Mouse (Mus musculus) lung, adult 18-20 months (tissue): ENCODE results near the gene Sp4.

ENCODE experiments used
- DNase-seq, 2 experiments: peaks; one replicate each; pipeline ENCODE4 v3.0.0; 2022; ENCODE audit warnings: mixed read lengths in 2 of 2

Sp4 gene

GRCm38 (mm10) chr12:118264905-118265304 lies 36.3 kb downstream of the Sp4 start:
- no peak for DNase-seq

DNA sequence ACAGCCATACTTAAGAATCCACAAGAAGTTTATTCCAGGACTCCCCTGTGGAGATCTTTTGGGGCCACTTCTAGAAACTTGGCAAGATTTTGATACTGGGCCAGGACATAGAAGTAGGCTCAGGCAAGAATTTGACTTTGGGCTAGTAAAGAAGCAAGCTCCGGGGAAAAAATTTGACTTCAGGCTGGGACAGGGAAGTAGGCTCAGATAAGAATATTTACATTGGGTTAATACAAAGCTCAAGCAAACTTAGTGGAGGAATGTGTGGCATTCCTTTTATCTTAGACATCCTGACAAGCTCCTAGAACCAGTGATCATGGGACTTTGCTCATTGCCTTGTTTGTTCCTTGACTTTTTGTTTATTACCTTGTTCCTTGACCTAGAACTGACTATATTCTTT lies 37.4 kb downstream of the Sp4 start:
- DNase-seq = no peak

- DNase-seq = no peak
Measured at GRCm38 (mm10) chr12:118255292-118255782, 45.9 kb downstream of the Sp4 start.

- DNase-seq = no peak
Measured at GRCm38 (mm10) chr12:118221182-118221581, 80.1 kb downstream of the Sp4 start.

- no peak for DNase-seq
Measured at GRCm38 (mm10) chr12:118220062-118220461, 81.2 kb downstream of the Sp4 start.

DNA sequence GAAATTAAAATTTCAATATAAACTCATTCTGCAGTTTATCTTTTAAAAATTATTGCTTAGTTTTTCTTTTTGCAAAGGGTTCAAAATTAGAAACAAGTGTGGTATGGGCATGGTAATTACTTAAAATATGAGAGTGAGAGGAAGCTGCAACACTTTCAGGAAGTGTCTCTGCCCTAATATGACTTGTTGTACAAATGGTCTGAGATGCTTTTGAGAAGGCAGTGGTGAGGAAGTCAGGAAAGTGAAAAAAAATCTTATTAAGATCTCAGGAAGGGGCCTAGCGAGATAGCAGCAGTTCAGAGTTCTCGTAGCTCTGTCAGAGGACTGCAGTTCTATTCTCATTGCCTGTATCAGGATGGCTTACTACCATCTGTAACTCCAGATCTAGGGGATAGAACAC lies 89.1 kb downstream of the Sp4 start:
- no peak for DNase-seq

GRCm38 (mm10) chr12:118198386-118199093 lies 102.7 kb downstream of the Sp4 start, which contains the start of gene Dnah11:
Gene Dnah11 (minus strand): TSS chr12:118199043.
- DNase-seq = peak; percentile 79 to 83

GRCm38 (mm10) chr12:118196583-118196982 lies 104.7 kb downstream of the Sp4 start:
- no peak for DNase-seq

GRCm38 (mm10) chr12:118189535-118189934 lies 111.7 kb downstream of the Sp4 start:
- no peak for DNase-seq

DNA sequence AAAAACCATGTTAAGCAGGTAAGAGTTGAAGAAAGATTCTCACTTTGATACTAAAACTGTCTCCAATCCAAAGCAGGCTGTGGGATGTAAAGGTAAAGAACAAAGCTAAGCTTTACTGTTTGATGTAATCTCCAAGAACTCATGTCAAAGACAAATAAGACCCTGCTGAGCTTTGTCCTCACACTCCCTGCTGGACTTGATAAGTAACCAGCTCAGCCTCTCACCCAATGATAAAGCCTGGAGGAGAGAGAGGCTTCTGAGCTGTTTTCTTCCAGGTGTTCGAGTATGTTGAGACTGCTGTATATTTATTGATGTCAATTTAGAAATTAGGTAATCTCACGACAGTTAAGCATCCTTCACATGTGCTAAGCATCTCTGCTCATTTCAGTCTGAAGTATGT lies 113.6 kb downstream of the Sp4 start:
- no peak for DNase-seq

DNA sequence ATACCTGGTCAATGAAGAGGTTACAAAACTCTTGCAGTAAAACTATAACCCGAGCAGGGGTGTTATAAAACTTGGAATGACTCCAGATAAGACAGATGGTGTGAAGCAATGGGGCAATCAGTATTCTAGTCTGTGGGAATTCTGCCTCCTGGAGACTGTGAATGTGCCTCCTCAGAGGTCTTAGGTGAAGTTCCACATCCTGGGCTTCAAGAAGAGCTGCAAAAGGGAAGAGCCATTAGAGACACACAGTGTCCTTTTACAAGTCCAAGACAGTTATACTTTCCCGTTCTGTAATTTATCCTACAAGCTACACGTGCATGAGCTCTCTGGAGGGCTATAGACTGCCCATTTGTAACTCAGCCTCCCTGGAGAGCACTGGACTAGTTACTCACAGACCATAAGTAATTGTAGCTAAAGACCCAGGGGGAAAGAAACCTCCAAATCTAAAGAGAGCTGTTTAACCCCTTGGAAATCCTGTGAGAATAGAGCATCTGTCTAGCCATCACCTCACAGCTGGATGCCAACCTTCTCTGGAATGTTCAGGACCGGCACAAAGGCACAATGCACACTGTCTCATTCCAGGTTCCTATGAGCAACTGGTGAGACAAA lies 114.3 kb downstream of the Sp4 start:
- DNase-seq = no peak

DNA sequence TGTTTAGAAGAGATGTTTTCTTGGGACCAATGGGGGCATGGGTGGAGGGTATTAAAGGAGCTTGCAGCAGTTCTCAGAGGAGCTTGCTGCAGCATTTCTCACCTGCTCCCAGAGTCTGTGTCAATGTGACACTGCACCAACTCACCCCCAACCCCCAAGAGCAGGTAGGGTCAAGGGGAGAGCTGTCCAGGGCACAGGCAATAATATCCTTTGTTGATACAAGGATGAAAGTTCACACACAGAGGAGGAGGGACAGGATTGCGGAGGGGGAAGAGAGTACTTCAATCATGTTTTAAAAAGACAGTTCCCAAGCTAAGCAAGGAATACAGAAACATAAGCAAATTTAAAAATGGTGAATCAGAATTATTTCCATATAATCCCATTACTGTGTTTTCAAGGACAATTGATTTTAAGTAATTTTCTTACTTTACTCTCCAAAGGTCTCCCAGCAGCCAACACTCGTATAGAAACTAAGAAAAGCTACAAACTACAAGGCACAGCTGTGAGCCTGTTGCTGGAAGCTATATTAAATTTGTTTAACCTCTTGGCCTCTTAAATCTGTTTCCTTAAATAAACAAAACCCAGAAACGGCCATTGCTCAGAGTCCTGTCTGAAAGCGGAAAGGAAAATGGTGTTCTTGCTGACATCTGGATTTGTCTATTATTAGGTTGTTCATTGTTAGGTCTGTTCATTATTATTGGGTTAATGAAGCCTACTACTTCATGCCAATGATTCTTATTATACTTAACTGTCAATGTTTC lies 114.9 kb downstream of the Sp4 start:
- no peak for DNase-seq
